Mouse (Mus musculus): Measurements from ENCODE around the gene Cmip. TPM values are rescaled to one million over a fixed set of nuclear protein-coding genes. Genes with fewer than 3 reads are reported as not detected.
A peak's percentile ranks its signal among the peaks of the same experiment; 100 is the strongest.

Gene Cmip
- total RNA-seq, 1 experiment from 2014 or later, result 27.9 TPM

DNA sequence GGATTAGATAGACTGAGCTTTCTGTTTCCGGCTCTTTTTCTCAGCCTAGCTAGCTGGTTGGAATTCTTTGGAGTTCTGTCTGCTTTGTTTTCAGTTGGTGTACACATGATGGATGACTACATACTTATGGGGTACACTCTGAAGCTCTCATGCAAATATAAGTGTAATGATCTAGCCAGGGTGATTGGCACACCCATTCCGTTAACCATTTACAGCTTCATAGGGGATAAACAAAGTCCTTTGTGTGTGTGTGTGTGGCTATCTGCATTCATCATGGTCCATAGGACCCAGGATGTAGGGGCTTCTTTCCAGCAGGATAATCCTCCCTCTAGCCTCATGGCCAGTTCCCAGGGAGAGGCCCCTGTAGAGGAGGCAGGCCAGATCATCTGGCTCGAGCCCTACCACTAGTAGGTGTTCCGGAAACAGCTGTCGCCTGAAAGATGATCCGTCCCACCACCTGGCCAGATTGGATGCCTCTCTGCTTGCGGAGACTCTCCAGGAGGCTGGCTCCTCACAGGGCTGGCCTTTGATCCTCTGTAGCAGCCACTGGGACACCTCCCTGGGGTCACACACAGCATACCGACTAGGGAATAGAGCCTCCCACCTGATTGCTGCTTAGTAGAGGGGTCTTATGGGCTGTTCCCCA, 57.6 kb downstream of the Cmip start:
- ATAC-seq (replicated peaks; ENCODE audit: insufficient number of reproducible peaks, low FRiP score, low TSS enrichment, poor library complexity, severe bottlenecking), result no peak

- no peak for ATAC-seq (replicated peaks; ENCODE audit: insufficient number of reproducible peaks, low FRiP score, low TSS enrichment, poor library complexity, severe bottlenecking)
Measured at GRCm38 (mm10) chr8:117315727-117316126, 58.9 kb downstream of the Cmip start.

DNA sequence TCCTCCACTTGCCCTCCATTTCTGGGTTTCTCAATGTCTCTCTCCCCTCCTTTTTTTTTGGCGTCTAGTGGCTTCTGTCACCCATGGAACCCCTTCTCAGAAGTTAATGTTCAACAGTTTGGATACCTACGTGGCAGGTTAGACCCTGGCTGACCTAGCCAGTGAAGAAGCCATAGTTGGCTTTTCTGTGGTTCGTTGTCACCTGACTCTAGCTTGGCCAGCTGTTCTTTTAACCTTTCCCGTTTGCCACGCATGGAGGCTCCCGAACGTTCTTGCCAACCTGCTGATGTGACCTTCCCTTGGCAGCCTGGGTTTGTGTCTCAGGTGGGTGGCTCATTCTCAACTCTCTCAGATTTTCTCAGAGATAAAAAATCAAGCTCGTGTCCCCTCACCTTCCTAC, 60.6 kb downstream of the Cmip start:
- no peak for ATAC-seq (replicated peaks; ENCODE audit: insufficient number of reproducible peaks, low FRiP score, low TSS enrichment, poor library complexity, severe bottlenecking)

GRCm38 (mm10) chr8:117318911-117319826, 62.3 kb downstream of the Cmip start:
- no peak for ATAC-seq (replicated peaks; ENCODE audit: insufficient number of reproducible peaks, low FRiP score, low TSS enrichment, poor library complexity, severe bottlenecking)

DNA sequence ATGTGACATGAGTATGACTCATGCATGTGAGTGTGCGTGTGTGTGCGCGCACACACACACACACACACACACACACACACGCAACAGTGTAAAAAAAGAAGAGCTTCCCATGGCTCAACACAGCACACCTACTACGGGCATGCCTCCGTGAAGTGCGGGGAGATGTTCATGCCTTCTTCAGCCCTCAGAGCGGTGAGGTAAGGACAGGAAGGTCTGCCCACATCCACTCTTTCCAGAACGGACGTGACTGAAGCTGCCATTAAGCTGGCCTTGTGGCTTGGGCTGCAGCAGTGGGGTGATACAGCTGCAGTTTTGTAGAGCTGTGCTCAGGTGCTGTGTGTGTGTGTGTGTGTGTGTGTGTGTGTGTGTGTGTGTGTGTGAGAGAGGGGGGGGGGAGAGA, 63.8 kb downstream of the Cmip start:
- ATAC-seq (replicated peaks; ENCODE audit: insufficient number of reproducible peaks, low FRiP score, low TSS enrichment, poor library complexity, severe bottlenecking), result no peak

DNA sequence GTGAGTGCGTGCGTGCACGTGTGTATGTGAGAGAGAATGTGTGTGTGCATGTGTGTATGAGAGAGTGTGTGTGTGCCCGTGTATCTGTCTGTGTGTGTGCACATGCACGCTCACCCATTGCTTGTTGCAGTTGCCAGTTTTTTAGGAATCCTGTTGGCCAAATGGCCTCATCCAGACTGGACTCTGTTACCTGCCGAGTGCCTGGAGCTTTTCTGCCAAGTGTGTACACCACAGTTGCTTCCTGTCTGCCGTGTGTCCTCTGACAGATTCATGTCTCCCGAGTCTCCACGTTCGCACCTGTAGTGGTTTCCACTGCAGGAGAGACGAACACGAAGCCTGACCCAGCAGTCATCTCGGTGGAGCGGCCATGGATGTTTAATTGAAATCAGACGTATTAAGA, 64.4 kb downstream of the Cmip start:
- no peak for ATAC-seq (replicated peaks; ENCODE audit: insufficient number of reproducible peaks, low FRiP score, low TSS enrichment, poor library complexity, severe bottlenecking)

- peak; percentile 48; the same call in 1 of the 2 replicates for ATAC-seq (replicated peaks; ENCODE audit: insufficient number of reproducible peaks, low FRiP score, low TSS enrichment, poor library complexity, severe bottlenecking)
Measured at GRCm38 (mm10) chr8:117322021-117322420, 65.2 kb downstream of the Cmip start.

DNA sequence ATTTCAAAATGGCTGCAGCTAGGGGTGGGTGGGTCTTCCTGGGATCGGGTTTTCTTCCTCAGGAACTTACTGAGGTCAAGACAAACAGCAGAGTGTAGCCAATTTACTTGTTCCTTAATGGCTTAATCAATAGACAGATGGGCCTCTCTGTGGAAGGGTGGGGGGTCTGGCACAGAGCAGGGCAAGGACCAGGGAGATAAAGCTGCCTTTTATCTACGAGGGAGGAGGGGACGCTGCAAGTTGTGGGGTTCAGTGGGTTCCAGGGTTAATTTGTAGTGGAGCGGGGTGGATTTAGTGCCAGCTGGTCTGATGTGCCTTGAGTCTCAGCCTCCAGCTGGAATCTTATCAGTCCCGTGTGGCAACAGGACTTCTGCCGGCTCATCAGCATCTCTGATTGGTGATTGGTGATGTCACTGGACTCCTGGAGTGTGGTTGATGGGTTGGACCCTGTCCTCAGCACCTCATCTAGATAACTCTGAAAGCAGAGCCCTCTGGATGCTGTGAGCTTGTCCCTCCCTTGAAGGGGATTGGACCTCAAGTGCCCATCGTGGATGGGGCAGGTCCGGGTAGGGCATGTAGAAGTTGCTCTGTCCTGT, 65.9 kb downstream of the Cmip start:
- ATAC-seq (replicated peaks; ENCODE audit: insufficient number of reproducible peaks, low FRiP score, low TSS enrichment, poor library complexity, severe bottlenecking), result no peak

GRCm38 (mm10) chr8:117324821-117325220, 68.0 kb downstream of the Cmip start:
- ATAC-seq (replicated peaks; ENCODE audit: insufficient number of reproducible peaks, low FRiP score, low TSS enrichment, poor library complexity, severe bottlenecking), result no peak

DNA sequence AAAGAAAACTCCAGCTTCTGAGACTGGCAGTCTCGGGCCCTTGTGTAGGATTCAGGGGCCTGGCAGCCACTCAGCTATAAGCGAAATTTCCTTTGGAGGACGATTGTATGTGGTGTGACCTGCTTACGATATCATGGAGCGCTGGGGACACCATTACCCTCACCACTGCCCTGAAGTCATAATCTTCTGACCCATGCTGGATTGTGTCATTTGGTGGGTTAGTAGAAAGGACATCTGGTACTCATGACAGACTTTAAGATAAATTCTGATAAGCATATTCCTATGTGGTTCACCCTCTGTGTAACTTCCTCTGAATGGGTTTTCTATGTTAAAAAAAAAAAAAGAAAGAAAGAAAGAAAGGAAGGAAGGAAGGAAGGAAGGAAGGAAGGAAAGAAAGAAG, 69.9 kb downstream of the Cmip start:
- ATAC-seq (replicated peaks; ENCODE audit: insufficient number of reproducible peaks, low FRiP score, low TSS enrichment, poor library complexity, severe bottlenecking), result no peak

DNA sequence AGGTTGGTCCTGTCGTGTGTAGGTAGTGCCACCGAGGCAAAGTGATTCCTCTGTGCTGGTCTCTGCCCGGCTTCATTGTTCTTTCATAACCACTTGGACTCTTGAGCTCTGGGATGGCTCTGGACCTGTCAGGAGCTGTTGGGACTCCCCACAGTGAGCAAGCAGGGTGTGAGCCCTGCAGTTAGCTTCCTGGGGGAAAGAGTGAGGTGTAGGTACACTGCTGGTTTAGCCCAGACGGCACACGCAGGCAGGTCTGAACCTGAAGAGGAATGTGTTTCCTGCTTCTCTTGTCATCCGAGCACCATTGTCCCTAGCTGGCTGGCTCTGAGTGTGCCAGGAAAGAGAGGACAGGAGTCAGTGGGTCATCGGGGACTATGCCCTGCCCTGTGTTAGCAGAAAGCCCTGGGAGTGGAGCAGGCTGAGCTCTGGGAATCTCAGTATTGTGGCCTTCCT, 70.5 kb downstream of the Cmip start:
- ATAC-seq (replicated peaks; ENCODE audit: insufficient number of reproducible peaks, low FRiP score, low TSS enrichment, poor library complexity, severe bottlenecking), result no peak

GRCm38 (mm10) chr8:117328758-117329157, 71.9 kb downstream of the Cmip start:
- no peak for ATAC-seq (replicated peaks; ENCODE audit: insufficient number of reproducible peaks, low FRiP score, low TSS enrichment, poor library complexity, severe bottlenecking)

GRCm38 (mm10) chr8:117329167-117329566, 72.3 kb downstream of the Cmip start:
- no peak for ATAC-seq (replicated peaks; ENCODE audit: insufficient number of reproducible peaks, low FRiP score, low TSS enrichment, poor library complexity, severe bottlenecking)

GRCm38 (mm10) chr8:117329903-117330302, 73.0 kb downstream of the Cmip start:
- no peak for ATAC-seq (replicated peaks; ENCODE audit: insufficient number of reproducible peaks, low FRiP score, low TSS enrichment, poor library complexity, severe bottlenecking)

- ATAC-seq (replicated peaks; ENCODE audit: insufficient number of reproducible peaks, low FRiP score, low TSS enrichment, poor library complexity, severe bottlenecking), result peak; percentile 65
Measured at GRCm38 (mm10) chr8:117332229-117333010, 75.6 kb downstream of the Cmip start.

DNA sequence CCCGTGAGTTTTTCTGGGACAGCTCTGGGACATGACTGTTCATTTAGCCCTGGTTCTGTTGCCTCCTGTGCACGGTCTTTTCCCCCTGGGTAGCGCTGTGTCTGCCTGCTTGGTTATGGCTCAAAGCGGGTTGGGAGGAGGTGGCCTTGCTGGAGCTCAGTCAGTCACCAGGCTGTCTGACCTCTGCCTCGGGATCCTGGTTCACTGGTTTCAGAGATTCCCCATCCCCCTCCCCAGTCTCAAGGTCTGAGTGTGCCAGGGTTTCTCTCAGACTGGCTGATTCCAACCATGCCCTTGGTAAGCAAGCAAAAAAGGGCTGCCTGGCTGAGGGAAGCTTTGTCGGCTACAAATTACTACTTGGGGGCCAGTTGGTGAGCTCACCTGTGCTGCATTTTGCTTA, 76.8 kb downstream of the Cmip start:
- no peak for ATAC-seq (replicated peaks; ENCODE audit: insufficient number of reproducible peaks, low FRiP score, low TSS enrichment, poor library complexity, severe bottlenecking)

GRCm38 (mm10) chr8:117334058-117334747, 77.3 kb downstream of the Cmip start:
- no peak for ATAC-seq (replicated peaks; ENCODE audit: insufficient number of reproducible peaks, low FRiP score, low TSS enrichment, poor library complexity, severe bottlenecking)

DNA sequence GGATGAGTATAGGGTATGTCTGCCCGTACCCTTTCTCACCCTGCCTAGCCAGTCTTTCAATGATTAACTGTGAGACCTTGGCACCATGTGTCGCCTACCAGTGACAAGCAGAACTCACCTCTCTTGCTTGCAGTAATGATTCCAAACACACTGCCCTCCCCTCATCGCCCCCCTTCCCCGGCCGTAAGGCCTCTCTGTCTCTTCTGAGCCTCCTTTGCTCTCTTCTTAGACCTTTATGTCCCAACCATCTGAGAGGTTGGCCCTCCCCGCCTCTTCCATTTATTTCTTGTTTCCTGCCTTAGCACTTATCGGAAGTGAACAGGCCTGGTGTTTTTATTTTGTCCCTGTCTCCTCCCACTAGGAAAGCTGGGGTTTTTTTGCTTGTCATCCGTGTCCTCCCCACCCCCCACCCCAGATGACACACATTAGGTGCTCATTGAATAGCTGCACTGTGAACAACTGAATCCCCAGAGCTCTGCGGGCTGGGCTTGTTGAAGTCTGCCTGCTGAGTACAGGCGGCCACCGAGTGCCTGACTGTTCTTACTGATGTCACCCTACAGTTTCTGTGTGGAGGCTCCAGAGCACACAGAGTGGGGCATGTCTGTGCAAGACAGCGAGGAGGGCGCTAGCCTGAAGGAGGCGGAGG, 78.0 kb downstream of the Cmip start:
- ATAC-seq (replicated peaks; ENCODE audit: insufficient number of reproducible peaks, low FRiP score, low TSS enrichment, poor library complexity, severe bottlenecking), result no peak

Data from monocyte, adult 5-6 weeks (primary cell).